Mouse (Mus musculus) thymus, adult 2 months (tissue): ENCODE measurements around the gene March4. TPM values are rescaled to one million over a fixed set of nuclear protein-coding genes. Genes with fewer than 3 reads are reported as not detected.

ENCODE experiments used
- DNase-seq: peaks from one replicate; pipeline ENCODE4 v3.0.0; 2021
- H3K27ac ChIP-seq: fragments of 200-500 bp; 2 replicates; pipeline ENCODE4 v1.5.1; 2012; ENCODE audit warnings: low read length, control low read depth; ENCODE audit not compliant: control insufficient read depth, insufficient read depth
- H3K27me3 ChIP-seq: fragments of 200-500 bp; 2 replicates; pipeline ENCODE4 v1.6.1; 2012; ENCODE audit warnings: mild to moderate bottlenecking, low read length, moderate library complexity, mixed read lengths; ENCODE audit not compliant: control insufficient read depth, insufficient read depth
- H3K36me3 ChIP-seq: fragments of 200-500 bp; 2 replicates; pipeline ENCODE4 v1.6.1; 2012; ENCODE audit warnings: mild to moderate bottlenecking, low read length, moderate library complexity; ENCODE audit not compliant: control insufficient read depth, insufficient read depth
- H3K4me1 ChIP-seq: fragments of 200-500 bp; replicated peaks from 2 replicates; pipeline ENCODE4 v1.6.1; 2012; ENCODE audit warnings: low read length; ENCODE audit not compliant: control insufficient read depth, insufficient read depth
- H3K4me3 ChIP-seq: fragments of 200-500 bp; 2 replicates; pipeline ENCODE4 v1.5.1; 2012; ENCODE audit warnings: mild to moderate bottlenecking, low read length, control low read depth, moderate library complexity; ENCODE audit not compliant: control insufficient read depth, insufficient read depth
- CTCF ChIP-seq: fragments of 200-500 bp; IDR thresholded peaks from 2 replicates; pipeline ENCODE4 v1.5.1; 2012; ENCODE audit warnings: mild to moderate bottlenecking, control low read depth, low read length, moderate library complexity, borderline replicate concordance; ENCODE audit not compliant: control insufficient read depth, poor library complexity, insufficient read depth; ENCODE audit errors: extremely low read depth
- POLR2A ChIP-seq: fragments of 200-500 bp; IDR thresholded peaks from 2 replicates; pipeline ENCODE4 v1.6.1; 2012; ENCODE audit warnings: mild to moderate bottlenecking, low read length, control low read depth, moderate library complexity; ENCODE audit not compliant: control insufficient read depth, poor library complexity, insufficient read depth; ENCODE audit errors: extremely low read depth
- WGBS: fragments of 180-500 bp; shearing (Covaris S2); methylation state at CpG from one replicate; pipeline ENCODE4 v1.1.7; 2018; 5-methylcytosine and 5-hydroxymethylcytosine counted together
- polyA plus RNA-seq: library from polyadenylated mRNA; depleted of rRNA; stranded (reverse); fragments of >200 nt; gene quantifications from 2 replicates; pipeline ENCODE4 v1.2.3, GENCODE M21; 2012

The March4 gene
- polyA plus RNA-seq, 1 experiment = not detected

DNA sequence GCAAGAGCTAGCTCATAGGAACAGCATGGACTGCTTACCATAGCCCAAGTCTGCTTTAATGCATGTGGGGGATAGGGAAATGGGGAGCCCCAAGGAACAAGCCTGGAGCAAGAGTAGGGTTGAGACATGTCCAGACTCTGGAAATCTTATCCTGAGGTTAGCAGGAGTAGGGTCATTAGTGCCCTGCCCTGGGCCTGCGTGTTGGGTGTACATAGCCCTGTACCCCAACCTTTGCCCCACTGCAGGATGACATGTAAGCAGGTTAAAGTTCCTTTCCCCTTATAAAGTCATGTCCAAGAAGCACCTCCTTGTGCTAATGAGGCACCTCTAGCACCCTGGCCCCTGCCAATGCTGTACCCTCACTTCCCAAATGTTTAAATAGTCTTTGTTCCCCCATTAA, 104.2 kb downstream of the March4 start:
- Histone ChIP-seq H3K27me3 (no peaks in the 10 kb centered on the region), H3K27ac (no peak overlapping the region), H3K4me1 (no peaks in the 10 kb centered on the region), H3K4me3 (no peak overlapping the region), H3K36me3 (no peaks in the 10 kb centered on the region)
- WGBS = 95% methylated on average over 1 of the region's 1 CpGs
- no peak for DNase-seq
- TF ChIP-seq CTCF (no peak), POLR2A (no peak)

DNA sequence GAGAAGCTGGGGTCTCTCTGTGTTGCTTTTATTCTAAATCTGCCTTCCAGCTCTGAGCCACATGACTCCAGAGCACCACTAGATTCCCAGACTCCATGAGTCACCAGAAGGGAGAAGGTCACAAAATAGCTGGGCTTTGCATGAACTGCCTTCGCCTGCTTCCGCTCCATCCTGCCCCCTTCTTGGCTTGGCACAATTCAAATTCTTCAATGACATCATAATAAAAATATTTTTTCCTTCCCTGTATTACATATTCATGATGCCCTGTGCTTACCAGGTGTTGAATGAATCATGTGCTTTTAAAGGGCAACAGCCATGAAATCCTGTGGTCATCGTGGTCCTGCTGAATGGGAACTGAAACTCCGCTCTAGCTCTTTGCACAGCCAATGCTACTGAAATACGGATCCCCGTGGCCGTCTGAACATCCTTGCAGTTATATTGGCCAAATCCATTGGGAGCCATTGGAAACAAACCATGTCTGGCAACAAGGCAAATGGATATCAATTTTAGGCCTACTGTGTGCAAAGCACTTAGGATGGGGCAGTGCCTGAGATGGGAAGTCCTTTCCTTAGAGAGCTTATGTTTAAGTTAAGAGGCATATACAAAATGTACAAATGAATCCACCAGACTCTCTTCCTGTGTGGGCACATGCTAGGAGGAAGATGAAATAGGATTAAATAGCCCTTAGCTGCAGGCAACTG, 107.5 kb downstream of the March4 start:
- no peak for DNase-seq
- H3K4me1 ChIP-seq = no peaks in the 10 kb centered on the region
- TF ChIP-seq POLR2A (no peak), CTCF (no peak)
- no peak overlapping the region for H3K4me3 ChIP-seq
- H3K27ac ChIP-seq = no peak overlapping the region
- H3K27me3 ChIP-seq = no peaks in the 10 kb centered on the region
- WGBS = 53% methylated on average over 7 of the region's 7 CpGs
- H3K36me3 ChIP-seq = no peaks in the 10 kb centered on the region

DNA sequence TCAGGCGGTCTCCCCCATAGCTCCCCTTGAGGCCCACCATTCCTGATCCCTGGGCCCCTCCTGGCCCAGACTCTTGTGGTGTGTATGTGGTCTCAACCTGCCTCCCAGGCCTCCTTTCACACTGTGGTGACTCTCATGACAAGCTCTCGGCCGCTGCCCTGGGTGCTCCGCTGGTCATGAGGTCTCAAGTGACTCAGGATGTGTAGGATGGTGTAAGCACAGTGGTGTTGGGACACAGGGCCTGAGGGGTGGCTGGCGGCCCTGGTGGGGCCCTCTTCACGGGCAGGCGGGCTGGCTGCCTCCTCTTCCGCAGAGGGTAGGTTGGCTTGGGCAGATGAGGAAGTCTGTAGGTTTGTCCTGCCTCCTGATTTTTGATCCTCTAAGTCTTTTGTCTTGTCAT, 108.2 kb downstream of the March4 start:
- Histone ChIP-seq H3K27me3 (no peaks in the 10 kb centered on the region), H3K36me3 (no peaks in the 10 kb centered on the region), H3K4me3 (no peak overlapping the region), H3K27ac (no peak overlapping the region), H3K4me1 (no peaks in the 10 kb centered on the region)
- DNase-seq = no peak
- TF ChIP-seq CTCF (no peak), POLR2A (no peak)
- 92% methylated on average over 8 of the region's 8 CpGs for WGBS

DNA sequence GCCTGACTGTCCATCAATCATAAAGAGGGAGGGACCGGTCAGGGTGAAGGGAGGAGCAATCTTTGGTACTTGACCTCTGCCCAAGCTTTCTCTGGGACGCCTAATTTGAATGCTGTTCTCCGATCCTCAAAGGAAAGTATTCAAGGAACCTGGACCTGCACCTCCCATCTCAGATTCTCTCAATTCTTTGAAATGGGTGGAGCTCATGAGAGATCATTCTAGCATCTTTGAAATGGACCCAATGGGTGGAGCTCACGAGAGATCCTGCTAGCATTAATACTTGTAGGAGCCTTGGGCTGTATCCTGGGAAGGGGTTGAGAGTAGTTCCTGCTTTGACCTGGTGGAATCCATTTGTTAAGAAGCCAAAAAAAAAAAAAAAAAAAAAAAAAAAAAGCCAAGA, 110.3 kb downstream of the March4 start:
- H3K27ac ChIP-seq = no peak overlapping the region
- H3K4me3 ChIP-seq = no peak overlapping the region
- 96% methylated on average over 4 of the region's 4 CpGs for WGBS
- no peaks in the 10 kb centered on the region for H3K4me1 ChIP-seq
- H3K36me3 ChIP-seq = no peaks in the 10 kb centered on the region
- DNase-seq = no peak
- no peak for TF ChIP-seq CTCF
- H3K27me3 ChIP-seq = no peaks in the 10 kb centered on the region

DNA sequence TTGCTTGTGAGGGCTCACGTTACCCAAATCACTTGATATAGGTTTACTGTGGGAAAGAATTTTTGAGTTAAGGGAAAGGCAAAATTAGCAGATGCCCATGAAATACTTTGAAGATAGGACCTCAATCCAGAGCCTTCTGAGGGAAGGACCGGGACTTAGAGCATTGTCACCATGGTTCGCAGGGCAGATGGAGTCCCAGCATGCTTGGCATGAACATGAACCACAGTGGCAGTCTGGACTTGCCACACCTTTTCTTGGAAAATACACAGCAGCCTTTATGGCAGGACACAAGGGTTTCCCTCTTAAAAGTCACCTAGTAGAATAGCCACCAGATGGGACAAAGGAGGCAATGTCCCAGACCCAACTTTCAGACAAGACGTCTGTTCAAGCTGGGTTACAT, 114.6 kb downstream of the March4 start:
- Histone ChIP-seq H3K27me3 (no peaks in the 10 kb centered on the region), H3K4me3 (no peak overlapping the region), H3K36me3 (no peaks in the 10 kb centered on the region), H3K4me1 (no peaks in the 10 kb centered on the region), H3K27ac (no peak overlapping the region)
- WGBS = 92% methylated on average over 4 of the region's 4 CpGs
- no peak for DNase-seq
- no peak for TF ChIP-seq POLR2A
- TF ChIP-seq CTCF = no peak

DNA sequence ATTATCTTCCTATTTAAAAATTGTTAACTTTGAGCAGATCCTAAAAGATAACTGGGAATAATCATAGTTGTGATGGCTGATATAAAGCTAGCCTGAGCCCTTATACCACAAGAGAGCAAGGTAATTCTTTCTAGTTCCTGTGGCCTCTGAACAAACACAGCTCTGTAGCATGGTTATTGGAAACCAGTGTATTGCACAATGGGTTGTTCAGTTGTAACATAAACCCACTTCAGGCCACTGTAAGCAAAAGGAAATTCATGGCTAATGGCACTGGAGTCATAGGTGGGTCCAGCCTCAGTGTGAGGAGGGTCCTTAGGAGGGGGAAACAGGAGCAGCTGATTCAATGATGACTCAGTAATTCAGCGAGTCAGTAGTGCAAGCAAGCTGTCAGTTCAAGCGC, 116.5 kb downstream of the March4 start:
- no peaks in the 10 kb centered on the region for H3K27me3 ChIP-seq
- no peaks in the 10 kb centered on the region for H3K4me1 ChIP-seq
- TF ChIP-seq POLR2A (no peak), CTCF (no peak)
- 67% methylated on average over 2 of the region's 2 CpGs for WGBS
- no peak overlapping the region for H3K4me3 ChIP-seq
- DNase-seq = no peak
- no peak overlapping the region for H3K27ac ChIP-seq
- H3K36me3 ChIP-seq = no peaks in the 10 kb centered on the region
